ENCODE assay signal across 7 mouse cellular contexts in genomic region chr11:22873383-22873782, GRCm38 (mm10). TPM values are rescaled to one million over a fixed set of nuclear protein-coding genes. Genes with fewer than 3 reads are reported as not detected.
DNase-seq lines count a peak whose midpoint lies in the region; ATAC-seq and TF ChIP-seq lines count a peak whose summit lies in the region.

No protein-coding gene starts in this region.

- ATAC-seq in kidney, postnatal 0 days (replicated peaks; ENCODE audit: low FRiP score, low read depth) = no peak

- no peak overlapping the region for H3K4me3 ChIP-seq in kidney, postnatal 0 days (replicated peaks; ENCODE audit: low read depth, low read length)
- no peak overlapping the region for H3K4me3 ChIP-seq in bone marrow, adult 2 months (replicated peaks; ENCODE audit: control insufficient read depth, low read depth, low read length)

- H3K36me3 ChIP-seq in kidney, postnatal 0 days (ENCODE audit: insufficient read depth, low read length) = no peaks in the 10 kb centered on the region

- H3K27ac ChIP-seq in kidney, postnatal 0 days = peak overlapping the region; percentile 64
- H3K27ac ChIP-seq in bone marrow, adult 2 months (ENCODE audit: control insufficient read depth, insufficient read depth, low read depth, low read length, poor library complexity) = peak overlapping the region; percentile 7; the same call in 1 of the 2 replicates

- H3K4me2 ChIP-seq in kidney, postnatal 0 days (ENCODE audit: low read length) = no peak overlapping the region

- H3K27me3 ChIP-seq in kidney, postnatal 0 days (ENCODE audit: insufficient read depth, low read length) = no peaks in the 10 kb centered on the region

- H3K4me1 ChIP-seq in kidney, postnatal 0 days (replicated peaks; ENCODE audit: insufficient read depth, low read length) = peaks cover 13% of the 10 kb centered on the region
- peaks cover 7% of the 10 kb centered on the region for H3K4me1 ChIP-seq in bone marrow, adult 2 months (ENCODE audit: control insufficient read depth, insufficient read depth, low read length)

- 64% methylated on average over 4 of the region's 4 CpGs for WGBS in kidney, postnatal 0 days
- 30% methylated on average over 4 of the region's 4 CpGs for WGBS in bone marrow, adult 2 months

- H3K9ac ChIP-seq in kidney, postnatal 0 days (ENCODE audit: low read depth, low read length) = no peak overlapping the region

- no peak for TF ChIP-seq POLR2A in bone marrow, adult 2 months (IDR thresholded peaks at IDR 0.05; ENCODE audit: borderline replicate concordance, control insufficient read depth, low read depth, low read length)

- H3K9me3 ChIP-seq in kidney, postnatal 0 days (replicated peaks; ENCODE audit: low read length) = no peaks in the 10 kb centered on the region

- no peak for TF ChIP-seq CTCF in kidney, postnatal 0 days (IDR thresholded peaks at IDR 0.05; ENCODE audit: low read depth)
- TF ChIP-seq CTCF in bone marrow, adult 2 months (IDR thresholded peaks at IDR 0.05; ENCODE audit: control insufficient read depth, insufficient read depth, low read length) = no peak

- no peak for DNase-seq in kidney, postnatal 0 days (ENCODE audit: low spot score)
- DNase-seq in kidney, adult 18-20 months = no peak
- peak; percentile 30 for DNase-seq in cerebellum, adult 11-12 months
- DNase-seq in heart, postnatal 4 days = peak; percentile 19
- no peak for DNase-seq in ovary, adult 18-20 months (ENCODE audit: low spot score)
- DNase-seq in frontal cortex, postnatal 10 days (ENCODE audit: low spot score in 2 of 2) = no peak

RNA-seq across cellular contexts. Expression of gene B3gnt2, which starts 12.6 kb away (rescaled TPM):
- 20.7 and 22.5 TPM in 2 replicates for polyA plus RNA-seq in kidney, postnatal 0 days (2015; fragmentation: Nextera tagmentation; extraction: Ambion mirVana)
- polyA plus RNA-seq in bone marrow, adult 2 months (2011; ENCODE audit: insufficient read depth, insufficient read length, low replicate concordance, missing spikeins) = 0.54 and 6.2 TPM in 2 replicates
- total RNA-seq in heart, postnatal 4 days (2021) = 1 to 10 TPM; 7.4 to 8.1 TPM

Comparison
In these comparisons a context has a peak if more than half of its experiments do, and no peak if none do; other contexts are left out.
1. DNase-seq: peak in cerebellum, adult 11-12 months (single experiment) and heart, postnatal 4 days (single experiment); none in kidney, postnatal 0 days (single experiment), kidney, adult 18-20 months (single experiment), ovary, adult 18-20 months (single experiment) and frontal cortex, postnatal 10 days (0 of 2).